Mouse (Mus musculus): ENCODE measurements at regions not wholly inside any gene's neighbourhood (a gene's known extent, or its start where the extent isn't known, plus 50 kb on each side); places are given as distances from the start of the nearest gene placed in this dataset.
A peak's percentile ranks its signal among the peaks of the same experiment; 100 is the strongest.

GRCm38 (mm10) chr2:133341352-133341751 is 210.6 kb upstream of the Bmp2 start:
- H3K9ac ChIP-seq = no peak overlapping the region
- 85% methylated on average over 4 of the region's 4 CpGs for WGBS
- H3K4me3 ChIP-seq = no peak overlapping the region
- peaks cover 33% of the 10 kb centered on the region for H3K27me3 ChIP-seq (replicated peaks)
- no peaks in the 10 kb centered on the region for H3K36me3 ChIP-seq (replicated peaks)
- H3K27ac ChIP-seq = no peak overlapping the region
- H3K4me1 ChIP-seq = no peaks in the 10 kb centered on the region
- no peaks in the 10 kb centered on the region; the same call in 1 of the 2 replicates for H3K9me3 ChIP-seq
- no peak overlapping the region for H3K4me2 ChIP-seq
- ATAC-seq (replicated peaks) = no peak

- 27% methylated on average over 12 of the region's 12 CpGs for WGBS
- Histone ChIP-seq H3K4me1 (no peaks in the 10 kb centered on the region; the same call in 1 of the 2 replicates), H3K9me3 (no peaks in the 10 kb centered on the region; the same call in 1 of the 2 replicates), H3K4me2 (no peak overlapping the region), H3K9ac (no peak overlapping the region), H3K4me3 (no peak overlapping the region), H3K27me3 (replicated peaks) (peaks cover 58% of the 10 kb centered on the region), H3K27ac (no peak overlapping the region), H3K36me3 (replicated peaks) (no peaks in the 10 kb centered on the region)
- no peak for ATAC-seq (replicated peaks)
Observed at GRCm38 (mm10) chr2:133345964-133346788, 205.8 kb upstream of the Bmp2 start.

GRCm38 (mm10) chr2:133346789-133347424 is 205.1 kb upstream of the Bmp2 start:
- Histone ChIP-seq H3K4me2 (no peak overlapping the region), H3K36me3 (replicated peaks) (no peaks in the 10 kb centered on the region), H3K27me3 (replicated peaks) (peaks cover 59% of the 10 kb centered on the region), H3K27ac (no peak overlapping the region), H3K4me3 (no peak overlapping the region), H3K9ac (no peak overlapping the region), H3K9me3 (no peaks in the 10 kb centered on the region; the same call in 1 of the 2 replicates), H3K4me1 (no peaks in the 10 kb centered on the region; the same call in 1 of the 2 replicates)
- ATAC-seq (replicated peaks) = peak; percentile 86
- WGBS = 6% methylated on average over 4 of the region's 4 CpGs

GRCm38 (mm10) chr2:133351306-133351705 is 200.7 kb upstream of the Bmp2 start:
- 67% methylated on average over 3 of the region's 3 CpGs for WGBS
- no peak for ATAC-seq (replicated peaks)
- Histone ChIP-seq H3K9ac (no peak overlapping the region), H3K9me3 (no peaks in the 10 kb centered on the region), H3K36me3 (replicated peaks) (no peaks in the 10 kb centered on the region), H3K27me3 (replicated peaks) (peaks cover 67% of the 10 kb centered on the region), H3K27ac (no peak overlapping the region), H3K4me3 (no peak overlapping the region), H3K4me1 (no peaks in the 10 kb centered on the region; the same call in 1 of the 2 replicates), H3K4me2 (no peak overlapping the region)

- no peaks in the 10 kb centered on the region for H3K9me3 ChIP-seq
- ATAC-seq (replicated peaks) = no peak
- no peak overlapping the region for H3K9ac ChIP-seq
- 89% methylated on average over 3 of the region's 3 CpGs for WGBS
- H3K27me3 ChIP-seq (replicated peaks) = peaks cover 69% of the 10 kb centered on the region
- no peaks in the 10 kb centered on the region for H3K4me1 ChIP-seq
- no peaks in the 10 kb centered on the region for H3K36me3 ChIP-seq (replicated peaks)
- H3K4me2 ChIP-seq = no peak overlapping the region
- H3K27ac ChIP-seq = no peak overlapping the region
- no peak overlapping the region for H3K4me3 ChIP-seq
Observed at GRCm38 (mm10) chr2:133352800-133353199, 199.2 kb upstream of the Bmp2 start.

- Histone ChIP-seq H3K4me2 (no peak overlapping the region), H3K4me3 (no peak overlapping the region), H3K36me3 (replicated peaks) (no peaks in the 10 kb centered on the region), H3K4me1 (no peaks in the 10 kb centered on the region), H3K27ac (no peak overlapping the region), H3K9me3 (no peaks in the 10 kb centered on the region), H3K27me3 (replicated peaks) (peaks cover 48% of the 10 kb centered on the region), H3K9ac (no peak overlapping the region)
- 16% methylated on average over 4 of the region's 4 CpGs for WGBS
- ATAC-seq (replicated peaks) = peak; percentile 86; the same call in 1 of the 2 replicates
Observed at GRCm38 (mm10) chr2:133362693-133363443, 189.1 kb upstream of the Bmp2 start.

- H3K27ac ChIP-seq = no peak overlapping the region
- H3K9me3 ChIP-seq = no peaks in the 10 kb centered on the region
- H3K4me3 ChIP-seq = no peak overlapping the region
- H3K4me2 ChIP-seq = no peak overlapping the region
- H3K9ac ChIP-seq = no peak overlapping the region
- no peaks in the 10 kb centered on the region for H3K36me3 ChIP-seq (replicated peaks)
- peaks cover 24% of the 10 kb centered on the region for H3K27me3 ChIP-seq (replicated peaks)
- 84% methylated on average over 12 of the region's 12 CpGs for WGBS
- no peak for ATAC-seq (replicated peaks)
- no peaks in the 10 kb centered on the region for H3K4me1 ChIP-seq
Observed at GRCm38 (mm10) chr2:133371490-133372215, 180.3 kb upstream of the Bmp2 start.

- no peaks in the 10 kb centered on the region for H3K9me3 ChIP-seq
- peaks cover 12% of the 10 kb centered on the region for H3K27me3 ChIP-seq (replicated peaks)
- H3K9ac ChIP-seq = no peak overlapping the region
- 76% methylated on average over 4 of the region's 4 CpGs for WGBS
- no peak overlapping the region for H3K4me3 ChIP-seq
- H3K36me3 ChIP-seq (replicated peaks) = no peaks in the 10 kb centered on the region
- H3K4me2 ChIP-seq = no peak overlapping the region
- H3K27ac ChIP-seq = no peak overlapping the region
- ATAC-seq (replicated peaks) = no peak
- no peaks in the 10 kb centered on the region for H3K4me1 ChIP-seq
Observed at GRCm38 (mm10) chr2:133373543-133373942, 178.4 kb upstream of the Bmp2 start.

GRCm38 (mm10) chr2:133381054-133381453 is 170.9 kb upstream of the Bmp2 start:
- 83% methylated on average over 3 of the region's 3 CpGs for WGBS
- Histone ChIP-seq H3K9me3 (no peaks in the 10 kb centered on the region), H3K27me3 (replicated peaks) (no peaks in the 10 kb centered on the region)

GRCm38 (mm10) chr2:133383135-133383920 is 168.6 kb upstream of the Bmp2 start:
- no peak overlapping the region for H3K4me3 ChIP-seq
- H3K27ac ChIP-seq = no peak overlapping the region
- H3K36me3 ChIP-seq (replicated peaks) = no peaks in the 10 kb centered on the region
- 92% methylated on average over 3 of the region's 3 CpGs for whole genome bisulfite sequencing
- no peaks in the 10 kb centered on the region for H3K9me3 ChIP-seq
- H3K4me1 ChIP-seq = no peaks in the 10 kb centered on the region
- H3K27me3 ChIP-seq (replicated peaks) = no peaks in the 10 kb centered on the region
- no peak overlapping the region for H3K9ac ChIP-seq
- ATAC-seq (replicated peaks) = no peak
- no peak overlapping the region for H3K4me2 ChIP-seq

More at GRCm38 (mm10) chr2:133381054-133381453, 170.9 kb upstream of the Bmp2 start:
- no peak overlapping the region for H3K4me3 ChIP-seq
- no peak for ATAC-seq (replicated peaks)
- H3K4me1 ChIP-seq = no peaks in the 10 kb centered on the region
- H3K36me3 ChIP-seq (replicated peaks) = no peaks in the 10 kb centered on the region
- H3K9ac ChIP-seq = no peak overlapping the region
- H3K4me2 ChIP-seq = no peak overlapping the region
- no peak overlapping the region for H3K27ac ChIP-seq

- no peak for ATAC-seq (replicated peaks)
- Histone ChIP-seq H3K4me2 (no peak overlapping the region), H3K36me3 (replicated peaks) (no peaks in the 10 kb centered on the region), H3K27me3 (replicated peaks) (no peaks in the 10 kb centered on the region), H3K9ac (no peak overlapping the region), H3K9me3 (no peaks in the 10 kb centered on the region), H3K4me3 (no peak overlapping the region), H3K4me1 (no peaks in the 10 kb centered on the region), H3K27ac (no peak overlapping the region)
- WGBS = 81% methylated on average over 2 of the region's 2 CpGs
Observed at GRCm38 (mm10) chr2:133385297-133385696, 166.7 kb upstream of the Bmp2 start.
